Mouse (Mus musculus) MEL (cell line): Measurements from ENCODE around the gene Bmp7.

Experiments used
- CHD1 ChIP-seq: IDR thresholded peaks from 2 replicates; pipeline ENCODE4 v1.6.1; 2012; ENCODE audit warnings: low read depth, mild to moderate bottlenecking, inconsistent platforms, low read length, improper control_type of control experiment
- CTCF ChIP-seq, 3 experiments: IDR thresholded peaks in 2 of 3; conservative IDR thresholded peaks in 1 of 3; 2 replicates each; pipeline ENCODE4 v1.5.1; 2011 to 2012; ENCODE audit warnings: low read length in 3 of 3, low read depth in 2 of 3, mild to moderate bottlenecking in 2 of 3, improper control_type of control experiment in 1 of 3, inconsistent platforms in 1 of 3, mixed read lengths in 1 of 3, moderate library complexity in 1 of 3; ENCODE audit not compliant: control insufficient read depth in 1 of 3, insufficient read depth in 1 of 3, poor library complexity in 1 of 3, severe bottlenecking in 1 of 3
- EP300 ChIP-seq, 2 experiments: IDR thresholded peaks; 2 replicates each; pipeline ENCODE4 v1.6.1; 2011; ENCODE audit warnings: improper control_type of control experiment in 2 of 2, low read length in 2 of 2, low read depth in 1 of 2, mild to moderate bottlenecking in 1 of 2
- GATA1 ChIP-seq: IDR thresholded peaks from 2 replicates; pipeline ENCODE4 v1.6.1; 2011; ENCODE audit warnings: low read depth, low read length, improper control_type of control experiment
- NELFE ChIP-seq: IDR thresholded peaks from 2 replicates; pipeline ENCODE4 v1.6.1; 2011; ENCODE audit warnings: low read depth, low read length, improper control_type of control experiment
- POLR2A ChIP-seq, 2 experiments: IDR thresholded peaks; 2 replicates each; pipeline ENCODE4 v1.6.1; 2011 to 2012; ENCODE audit warnings: low read length in 2 of 2, mild to moderate bottlenecking in 2 of 2, control low read depth in 1 of 2, improper control_type of control experiment in 1 of 2, low read depth in 1 of 2, moderate library complexity in 1 of 2; ENCODE audit not compliant: control insufficient read depth in 1 of 2, insufficient read depth in 1 of 2, poor library complexity in 1 of 2
- POLR2AphosphoS2 ChIP-seq: IDR thresholded peaks from 2 replicates; pipeline ENCODE4 v1.6.1; 2011; ENCODE audit warnings: low read length, improper control_type of control experiment
- POLR2AphosphoS5 ChIP-seq: IDR thresholded peaks from 2 replicates; pipeline ENCODE4 v1.6.1; 2012; ENCODE audit warnings: low read depth, borderline replicate concordance, mild to moderate bottlenecking, inconsistent platforms, low read length, moderate library complexity, mixed read lengths
- SMC3 ChIP-seq: IDR thresholded peaks from 2 replicates; pipeline ENCODE4 v1.6.1; 2011; ENCODE audit warnings: low read depth, low read length, improper control_type of control experiment
- TAL1 ChIP-seq: IDR thresholded peaks from 2 replicates; pipeline ENCODE4 v1.6.1; 2012; ENCODE audit warnings: mild to moderate bottlenecking, inconsistent platforms, low read length, moderate library complexity, mixed read lengths
- UBTF ChIP-seq: IDR thresholded peaks from 2 replicates; pipeline ENCODE4 v1.6.1; 2012; ENCODE audit warnings: low read depth, mild to moderate bottlenecking, inconsistent platforms, low read length, improper control_type of control experiment, moderate library complexity, borderline replicate concordance; ENCODE audit not compliant: insufficient read depth
- ZKSCAN1 ChIP-seq: IDR thresholded peaks from 2 replicates; pipeline ENCODE4 v1.6.1; 2012; ENCODE audit warnings: low read depth, mild to moderate bottlenecking, inconsistent platforms, low read length, improper control_type of control experiment, moderate library complexity

DNA sequence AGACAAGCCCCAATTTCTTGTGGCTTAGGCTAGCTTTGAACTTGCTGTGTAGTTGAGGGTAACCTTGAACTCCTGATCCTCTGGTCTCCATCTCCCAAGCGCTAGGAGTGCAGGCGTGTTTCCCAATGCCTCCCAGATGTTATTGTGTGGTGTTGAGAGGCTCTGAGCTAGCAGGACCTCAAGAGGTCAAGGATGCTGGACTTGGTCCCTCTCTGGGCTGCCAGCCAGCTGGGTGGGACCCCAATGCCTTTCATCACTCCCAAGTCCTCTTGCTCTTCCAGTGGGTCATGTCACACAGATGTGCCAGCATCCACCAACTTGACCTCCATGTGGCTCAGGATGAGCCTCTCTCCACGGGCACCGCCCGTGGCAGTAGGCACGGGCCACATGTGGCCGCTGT lies 16.9 kb downstream of the Bmp7 start:
- TF ChIP-seq GATA1: no peak
- TF ChIP-seq TAL1: no peak
- no peak for TF ChIP-seq CHD1
- no peak for TF ChIP-seq ZKSCAN1
- TF ChIP-seq SMC3: no peak
- no peak for TF ChIP-seq UBTF
- no peak for TF ChIP-seq NELFE
- TF ChIP-seq CTCF (IDR thresholded peaks at IDR 0.05 in 2 of 3, conservative IDR thresholded peaks at IDR 0.05 in 1 of 3; ENCODE audit: control insufficient read depth in 1 of 3, insufficient read depth in 1 of 3, low read depth in 2 of 3, low read length in 3 of 3, poor library complexity in 1 of 3, severe bottlenecking in 1 of 3): no peak
- no peak for TF ChIP-seq POLR2AphosphoS2
- TF ChIP-seq EP300 (IDR thresholded peaks at IDR 0.05; ENCODE audit: low read depth in 1 of 2, low read length in 2 of 2): no peak
- no peak for TF ChIP-seq POLR2AphosphoS5
- TF ChIP-seq POLR2A (IDR thresholded peaks at IDR 0.05; ENCODE audit: control insufficient read depth in 1 of 2, insufficient read depth in 1 of 2, low read depth in 1 of 2, low read length in 2 of 2, poor library complexity in 1 of 2): no peak
